Mouse (Mus musculus): ENCODE results near the gene Nedd1. TPM values are rescaled to one million over a fixed set of nuclear protein-coding genes. Genes with fewer than 3 reads are reported as not detected.
A peak's percentile ranks its signal among the peaks of the same experiment; 100 is the strongest.

The Nedd1 gene
- total and polyA plus RNA-seq, 3 experiments = 19.0 to 34.7 (median 20.7) TPM

- Histone ChIP-seq H3K9ac (ENCODE audit: insufficient read depth, low read depth) (no peak overlapping the region), H3K4me2 (ENCODE audit: insufficient read depth, low read depth, poor library complexity, severe bottlenecking) (no peak overlapping the region), H3K9me3 (replicated peaks; ENCODE audit: low read length) (peaks cover 7% of the 10 kb centered on the region), H3K79me2 (replicated peaks; ENCODE audit: control insufficient read depth, extremely low read depth, insufficient read depth, poor library complexity, severe bottlenecking) (no peaks in the 10 kb centered on the region), H3K4me1 (ENCODE audit: control insufficient read depth in 1 of 2, insufficient read depth in 2 of 2) (no peaks in the 10 kb centered on the region), H3K36me3 (replicated peaks in 1 of 2; ENCODE audit: control insufficient read depth in 1 of 2, insufficient read depth in 1 of 2, low read length in 1 of 2) (no peaks in the 10 kb centered on the region), H3K4me3 (replicated peaks in 1 of 3; ENCODE audit: low read depth in 2 of 3, low read length in 2 of 3, poor library complexity in 1 of 3) (no peak overlapping the region), H3K27me3 (replicated peaks) (no peaks in the 10 kb centered on the region), H3K27ac (ENCODE audit: insufficient read depth, low read depth) (no peak overlapping the region)
- no peak for DNase-seq (ENCODE audit: extremely low read depth)
- dilution Hi-C loops (cut with MboI; ENCODE audit: extremely low pct_ligation_motif_present, extremely low pct_unique_long_range_greater_than_20kb, low sequenced_read_pairs) (no loop called here), in situ Hi-C loops (cut with MboI; ENCODE audit: low pct_ligation_motif_present, low pct_unique_long_range_greater_than_20kb, low sequenced_read_pairs) (no loop called here)
- TF ChIP-seq JUN (IDR thresholded peaks at IDR 0.05; ENCODE audit: insufficient read depth, low read depth, low read length) (no peak), CHD1 (IDR thresholded peaks at IDR 0.05; ENCODE audit: low read depth, low read length) (no peak), ZC3H11A (IDR thresholded peaks at IDR 0.05; ENCODE audit: low read depth, low read length) (no peak), MAZ (IDR thresholded peaks at IDR 0.05; ENCODE audit: low read depth, low read length) (no peak), GABPA (IDR thresholded peaks at IDR 0.05; ENCODE audit: insufficient replicate concordance, low read depth, low read length) (no peak), CHD2 (IDR thresholded peaks at IDR 0.05; ENCODE audit: low read length) (no peak), PAX5 (IDR thresholded peaks at IDR 0.05; ENCODE audit: low read length) (no peak), MAFK (IDR thresholded peaks at IDR 0.05; ENCODE audit: insufficient replicate concordance, low read length) (no peak), ZMIZ1 (IDR thresholded peaks at IDR 0.05; ENCODE audit: low read depth, low read length) (no peak), RAD21 (IDR thresholded peaks at IDR 0.05; ENCODE audit: low read depth, low read length) (no peak), USF1 (IDR thresholded peaks at IDR 0.05; ENCODE audit: low read depth, low read length) (no peak), E2F4 (IDR thresholded peaks at IDR 0.05; ENCODE audit: insufficient replicate concordance, low read depth, low read length) (no peak), RCOR1 (conservative IDR thresholded peaks at IDR 0.05; ENCODE audit: low read depth, low read length) (no peak), MXI1 (IDR thresholded peaks at IDR 0.05; ENCODE audit: low read depth, low read length) (no peak), KAT2A (IDR thresholded peaks at IDR 0.05; ENCODE audit: insufficient replicate concordance, low read length) (no peak), POLR2A (IDR thresholded peaks at IDR 0.05; ENCODE audit: low read depth, low read length) (no peak), MYC (IDR thresholded peaks at IDR 0.05; ENCODE audit: low read depth, low read length) (no peak), NELFE (IDR thresholded peaks at IDR 0.05; ENCODE audit: low read depth, low read length) (no peak)
These were observed 6.5 kb upstream of the Nedd1 start for GRCm38 (mm10) chr10:92728723-92729122.

GRCm38 (mm10) chr10:92722620-92722988 lies 384 bp upstream of the Nedd1 start:
- no peak for TF ChIP-seq UBTF (IDR thresholded peaks at IDR 0.05; ENCODE audit: low read depth, low read length)
- TF ChIP-seq PAX5 (IDR thresholded peaks at IDR 0.05; ENCODE audit: low read length) = no peak
- no peak for TF ChIP-seq ZNF384 (IDR thresholded peaks at IDR 0.05; ENCODE audit: low read depth, low read length)
- no peak for TF ChIP-seq HCFC1 (IDR thresholded peaks at IDR 0.05; ENCODE audit: low read depth, low read length)
- no peak for TF ChIP-seq SMC3 (IDR thresholded peaks at IDR 0.05; ENCODE audit: low read depth, low read length)
- TF ChIP-seq EP300 (IDR thresholded peaks at IDR 0.05; ENCODE audit: low read length) = no peak
- TF ChIP-seq ELF1 (IDR thresholded peaks at IDR 0.05; ENCODE audit: low read depth, low read length) = no peak
- TF ChIP-seq MYC (IDR thresholded peaks at IDR 0.05; ENCODE audit: low read depth, low read length) = no peak
- no peak for TF ChIP-seq USF2 (conservative IDR thresholded peaks at IDR 0.05; ENCODE audit: low read depth, low read length)
- no peak for TF ChIP-seq E2F4 (IDR thresholded peaks at IDR 0.05; ENCODE audit: insufficient replicate concordance, low read depth, low read length)
- no peak for TF ChIP-seq CHD2 (IDR thresholded peaks at IDR 0.05; ENCODE audit: low read length)
- no peak for TF ChIP-seq NELFE (IDR thresholded peaks at IDR 0.05; ENCODE audit: low read depth, low read length)
- no peak for TF ChIP-seq ZMIZ1 (IDR thresholded peaks at IDR 0.05; ENCODE audit: low read depth, low read length)
- TF ChIP-seq JUND (conservative IDR thresholded peaks at IDR 0.05; ENCODE audit: low read depth, low read length) = no peak
- in situ Hi-C loops (cut with MboI; ENCODE audit: low pct_ligation_motif_present, low pct_unique_long_range_greater_than_20kb, low sequenced_read_pairs) = no loop called here

More at GRCm38 (mm10) chr10:92722620-92722988, 384 bp upstream of the Nedd1 start:
- peaks cover 0 to 20% of the 10 kb centered on the region in 2 experiments; a peak in 2 of 4 replicates for H3K4me1 ChIP-seq (ENCODE audit: control insufficient read depth in 1 of 2, insufficient read depth in 2 of 2)
- H3K27ac ChIP-seq (ENCODE audit: insufficient read depth, low read depth) = no peak overlapping the region
- no peaks in the 10 kb centered on the region for H3K27me3 ChIP-seq (replicated peaks)
- peaks cover 5 to 21% of the 10 kb centered on the region in 2 experiments for H3K36me3 ChIP-seq (replicated peaks in 1 of 2; ENCODE audit: control insufficient read depth in 1 of 2, insufficient read depth in 1 of 2, low read length in 1 of 2)
- H3K4me2 ChIP-seq (ENCODE audit: insufficient read depth, low read depth, poor library complexity, severe bottlenecking) = peak overlapping the region; percentile 53
- H3K9ac ChIP-seq (ENCODE audit: insufficient read depth, low read depth) = peak overlapping the region; percentile 17; the same call in 1 of the 2 replicates
- peak overlapping the region; percentile 48 to 80 (median 68) for H3K4me3 ChIP-seq (replicated peaks in 1 of 3; ENCODE audit: low read depth in 2 of 3, low read length in 2 of 3, poor library complexity in 1 of 3)
- peaks cover 7% of the 10 kb centered on the region for H3K9me3 ChIP-seq (replicated peaks; ENCODE audit: low read length)
- H3K79me2 ChIP-seq (replicated peaks; ENCODE audit: control insufficient read depth, extremely low read depth, insufficient read depth, poor library complexity, severe bottlenecking) = peaks cover 6% of the 10 kb centered on the region; the same call in 1 of the 2 replicates
- dilution Hi-C loops (cut with MboI; ENCODE audit: extremely low pct_ligation_motif_present, extremely low pct_unique_long_range_greater_than_20kb, low sequenced_read_pairs) = no loop called here
- DNase-seq (ENCODE audit: extremely low read depth) = no peak

Measured in CH12.LX (cell line).